Mouse (Mus musculus) forebrain, embryonic 10.5 days (tissue): ENCODE results near the gene Zfp579. TPM values are rescaled to one million over a fixed set of nuclear protein-coding genes. Genes with fewer than 3 reads are reported as not detected.

Source experiments
- DNase-seq: peaks from one replicate; pipeline ENCODE4 v3.0.0-alpha.2; 2017; ENCODE audit warnings: low spot score; ENCODE audit errors: extremely low spot score
- H3K27ac ChIP-seq: fragments of 300-500 bp; sonication (generic); 2 replicates; pipeline ENCODE4 v1.5.1; 2016; ENCODE audit warnings: mild to moderate bottlenecking
- H3K27me3 ChIP-seq: fragments of 300-500 bp; sonication (generic); 2 replicates; pipeline ENCODE4 v1.6.1; 2016; ENCODE audit warnings: mild to moderate bottlenecking; ENCODE audit not compliant: poor library complexity, severe bottlenecking
- H3K36me3 ChIP-seq: fragments of 300-500 bp; sonication (generic); replicated peaks from 2 replicates; pipeline ENCODE4 v1.6.1; 2016; ENCODE audit warnings: mild to moderate bottlenecking, moderate library complexity
- H3K4me1 ChIP-seq: fragments of 300-500 bp; sonication (generic); 2 replicates; pipeline ENCODE4 v1.6.1; 2016
- H3K4me3 ChIP-seq: fragments of 300-500 bp; sonication (generic); 2 replicates; pipeline ENCODE4 v1.5.1; 2016; ENCODE audit warnings: mild to moderate bottlenecking, moderate library complexity
- H3K9me3 ChIP-seq: fragments of 300-500 bp; sonication (generic); 2 replicates; pipeline ENCODE4 v1.6.1; 2016; ENCODE audit warnings: mild to moderate bottlenecking, moderate library complexity
- WGBS: fragments of 180-500 bp; shearing (Covaris S2); methylation state at CpG from one replicate; pipeline ENCODE4 v1.1.7; 2016; 5-methylcytosine and 5-hydroxymethylcytosine counted together
- polyA plus RNA-seq: library from polyadenylated mRNA; unstranded; fragments of >200 nt; fragmentation: Nextera tagmentation; extraction: Ambion mirVana; gene quantifications from 2 replicates; pipeline ENCODE4 v1.2.1, GENCODE M21; 2016

Zfp579 gene
- 27.3 and 28.7 TPM in 2 replicates for polyA plus RNA-seq

GRCm38 (mm10) chr7:4996003-4996895 is at the start of gene Zfp579:
Gene Zfp579 (minus strand): TSS chr7:4996158.
- 6% methylated on average over 23 of the region's 26 CpGs for WGBS
- peak within 1 kb of the TSS; percentile 90 for H3K27ac ChIP-seq

DNA sequence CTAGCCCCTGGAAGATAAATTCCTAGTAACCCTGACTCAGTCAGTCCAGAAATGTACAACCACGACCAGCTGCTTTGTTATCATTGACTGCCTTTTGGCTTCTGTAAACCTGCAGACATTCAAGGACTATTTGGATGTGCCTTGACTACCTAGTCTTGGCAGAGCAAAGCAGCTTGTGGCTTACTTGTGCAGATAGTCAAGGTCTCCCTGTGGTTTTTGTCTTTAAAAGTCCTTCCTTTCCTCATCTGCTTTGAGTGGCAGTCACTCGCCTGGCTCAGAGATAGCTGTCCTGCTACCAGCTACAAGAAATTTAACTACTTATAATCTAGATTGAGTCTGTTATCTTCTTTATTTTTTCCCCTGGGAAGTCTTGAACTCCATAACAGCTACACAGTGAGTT is 49.0 kb upstream of the Zfp579 start:
- DNase-seq: no peak
- H3K27ac ChIP-seq: no peak overlapping the region
- no peaks in the 10 kb centered on the region for H3K4me1 ChIP-seq
- H3K4me3 ChIP-seq: no peak overlapping the region
- H3K9me3 ChIP-seq: no peaks in the 10 kb centered on the region; the same call in 1 of the 2 replicates
- 81% methylated on average over 2 of the region's 2 CpGs for WGBS
- H3K27me3 ChIP-seq: peaks cover 5% of the 10 kb centered on the region; the same call in 1 of the 2 replicates
- peaks cover 13% of the 10 kb centered on the region for H3K36me3 ChIP-seq

More at GRCm38 (mm10) chr7:4996003-4996895, at the start of gene Zfp579:
- Histone ChIP-seq H3K4me1 (peaks cover 38% of the 10 kb centered on the region), H3K4me3 (peak within 1 kb of the TSS; percentile 82), H3K9me3 (peaks cover 28% of the 10 kb centered on the region), H3K27me3 (peaks cover 36% of the 10 kb centered on the region), H3K36me3 (peaks cover 34% of the 10 kb centered on the region)
- peak; percentile 94 for DNase-seq

- Histone ChIP-seq H3K27ac (peak overlapping the region; percentile 98), H3K4me1 (peaks cover 21% of the 10 kb centered on the region), H3K36me3 (peaks cover 39% of the 10 kb centered on the region), H3K4me3 (peak overlapping the region; percentile 76), H3K9me3 (peaks cover 22% of the 10 kb centered on the region), H3K27me3 (no peaks in the 10 kb centered on the region)
- DNase-seq: no peak
- WGBS: 45% methylated on average over 5 of the region's 5 CpGs
Measured at GRCm38 (mm10) chr7:5038940-5039339, 43.0 kb upstream of the Zfp579 start.

GRCm38 (mm10) chr7:5038109-5038732 is 42.3 kb upstream of the Zfp579 start, which contains the start of gene Zfp784:
Gene Zfp784 (minus strand): TSS chr7:5038446.
- Histone ChIP-seq H3K27ac (peak within 1 kb of the TSS; percentile 98), H3K9me3 (peaks cover 29% of the 10 kb centered on the region), H3K27me3 (no peaks in the 10 kb centered on the region), H3K4me1 (peaks cover 21% of the 10 kb centered on the region), H3K36me3 (peaks cover 46% of the 10 kb centered on the region), H3K4me3 (peak within 1 kb of the TSS; percentile 76)
- WGBS: under 1% methylated on average over 48 of the region's 48 CpGs
- peak; percentile 90 for DNase-seq

- Histone ChIP-seq H3K36me3 (peaks cover 53% of the 10 kb centered on the region), H3K4me3 (peak overlapping the region; percentile 76), H3K27ac (peak overlapping the region; percentile 98; the same call in 1 of the 2 replicates), H3K9me3 (peaks cover 34% of the 10 kb centered on the region), H3K4me1 (peaks cover 21% of the 10 kb centered on the region), H3K27me3 (no peaks in the 10 kb centered on the region)
- no peak for DNase-seq
- WGBS: 88% methylated on average over 8 of the region's 8 CpGs
Measured at GRCm38 (mm10) chr7:5037467-5037866, 41.5 kb upstream of the Zfp579 start.

GRCm38 (mm10) chr7:5037026-5037425 is 41.1 kb upstream of the Zfp579 start:
- Histone ChIP-seq H3K9me3 (peaks cover 39% of the 10 kb centered on the region), H3K27me3 (no peaks in the 10 kb centered on the region), H3K27ac (no peak overlapping the region), H3K36me3 (peaks cover 58% of the 10 kb centered on the region), H3K4me1 (peaks cover 21% of the 10 kb centered on the region), H3K4me3 (peak overlapping the region; percentile 76; the same call in 1 of the 2 replicates)
- 94% methylated on average over 7 of the region's 7 CpGs for WGBS
- no peak for DNase-seq

DNA sequence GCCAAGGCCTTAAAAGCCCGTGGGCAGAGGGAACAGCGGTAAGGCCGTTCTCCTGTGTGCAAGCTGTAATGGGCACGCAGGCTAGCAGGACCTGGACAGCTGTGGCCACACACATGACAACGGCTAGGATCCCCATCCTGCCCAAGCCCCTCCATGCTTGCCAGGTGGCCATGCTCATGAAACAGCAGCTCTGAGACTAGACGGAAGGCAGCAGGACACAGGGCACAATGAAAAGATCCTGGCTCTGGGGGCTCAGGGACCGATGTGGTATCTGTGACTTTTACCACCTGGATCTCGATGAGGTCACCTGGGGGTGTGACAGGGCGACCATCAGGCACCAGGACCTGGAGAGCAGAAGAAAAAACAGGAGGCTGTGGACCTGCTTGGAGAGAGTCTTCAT is 40.2 kb upstream of the Zfp579 start:
- Histone ChIP-seq H3K9me3 (peaks cover 47% of the 10 kb centered on the region), H3K4me1 (peaks cover 21% of the 10 kb centered on the region), H3K27ac (no peak overlapping the region), H3K27me3 (no peaks in the 10 kb centered on the region), H3K4me3 (no peak overlapping the region), H3K36me3 (peaks cover 61% of the 10 kb centered on the region)
- 90% methylated on average over 9 of the region's 9 CpGs for WGBS
- DNase-seq: no peak

GRCm38 (mm10) chr7:5035628-5036027 is 39.7 kb upstream of the Zfp579 start:
- 94% methylated on average over 17 of the region's 17 CpGs for WGBS
- Histone ChIP-seq H3K9me3 (peaks cover 53% of the 10 kb centered on the region), H3K27me3 (no peaks in the 10 kb centered on the region), H3K36me3 (peaks cover 63% of the 10 kb centered on the region), H3K4me1 (peaks cover 21% of the 10 kb centered on the region), H3K4me3 (no peak overlapping the region), H3K27ac (no peak overlapping the region)
- DNase-seq: no peak

DNA sequence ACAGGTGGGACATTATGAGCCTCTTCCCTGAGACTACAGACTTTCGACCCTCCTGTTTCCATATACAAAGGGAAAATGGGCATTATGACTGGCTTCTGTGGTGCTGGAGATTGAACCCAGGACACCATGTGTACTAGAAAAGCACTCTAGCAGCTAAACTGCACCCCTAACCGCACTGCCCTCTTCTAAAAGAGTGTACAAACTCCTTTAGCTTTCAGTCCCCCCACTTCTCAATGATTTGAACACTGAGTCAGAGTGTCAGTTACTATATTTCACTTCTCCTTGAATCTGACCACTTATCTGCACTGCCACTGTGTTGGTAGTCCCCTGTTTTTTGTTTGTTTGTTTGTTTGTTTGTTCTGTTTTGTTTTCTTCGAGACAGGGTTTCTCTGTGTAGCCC is 37.9 kb upstream of the Zfp579 start, which contains the start of gene 4632433K11Rik:
Gene 4632433K11Rik, plus strand, starts transcription at position 301 of the 400 bp plus-strand sequence.
- DNase-seq: no peak
- WGBS: 91% methylated on average over 3 of the region's 3 CpGs
- no peaks in the 10 kb centered on the region for H3K27me3 ChIP-seq
- peaks cover 77% of the 10 kb centered on the region for H3K36me3 ChIP-seq
- H3K9me3 ChIP-seq: peaks cover 71% of the 10 kb centered on the region
- H3K4me3 ChIP-seq: no peak within 1 kb of the TSS
- no peak within 1 kb of the TSS for H3K27ac ChIP-seq
- peaks cover 14% of the 10 kb centered on the region for H3K4me1 ChIP-seq

- Histone ChIP-seq H3K9me3 (peaks cover 75% of the 10 kb centered on the region), H3K36me3 (peaks cover 98% of the 10 kb centered on the region), H3K27ac (no peak overlapping the region), H3K27me3 (no peaks in the 10 kb centered on the region), H3K4me1 (no peaks in the 10 kb centered on the region), H3K4me3 (peak overlapping the region; percentile 20; the same call in 1 of the 2 replicates)
- no peak for DNase-seq
- 78% methylated on average over 46 of the region's 46 CpGs for WGBS
Measured at GRCm38 (mm10) chr7:5031496-5031895, 35.5 kb upstream of the Zfp579 start.

GRCm38 (mm10) chr7:5030554-5031275 is 34.8 kb upstream of the Zfp579 start:
- Histone ChIP-seq H3K27me3 (no peaks in the 10 kb centered on the region), H3K36me3 (peaks cover 98% of the 10 kb centered on the region), H3K9me3 (peaks cover 69% of the 10 kb centered on the region), H3K27ac (no peak overlapping the region), H3K4me3 (peak overlapping the region; percentile 20; the same call in 1 of the 2 replicates), H3K4me1 (no peaks in the 10 kb centered on the region)
- no peak for DNase-seq
- WGBS: 83% methylated on average over 63 of the region's 63 CpGs

DNA sequence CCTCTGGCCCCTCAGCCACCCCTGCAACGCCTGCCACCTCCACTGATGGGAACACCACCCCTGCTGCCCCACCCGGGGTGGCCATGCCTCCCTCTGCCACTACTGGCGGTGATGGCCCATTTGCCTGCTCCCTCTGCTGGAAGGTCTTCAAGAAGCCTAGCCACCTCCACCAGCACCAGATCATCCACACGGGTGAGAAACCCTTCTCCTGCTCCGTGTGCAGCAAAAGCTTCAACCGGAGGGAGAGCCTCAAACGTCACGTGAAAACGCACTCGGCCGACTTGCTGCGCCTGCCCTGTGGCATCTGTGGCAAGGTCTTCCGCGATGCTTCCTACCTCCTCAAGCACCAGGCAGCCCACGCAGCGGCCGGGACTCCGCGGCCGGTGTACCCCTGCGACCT is 34.0 kb upstream of the Zfp579 start:
- Histone ChIP-seq H3K36me3 (peaks cover 98% of the 10 kb centered on the region), H3K9me3 (peaks cover 63% of the 10 kb centered on the region), H3K27ac (no peak overlapping the region), H3K4me1 (no peaks in the 10 kb centered on the region), H3K27me3 (no peaks in the 10 kb centered on the region), H3K4me3 (peak overlapping the region; percentile 20)
- 90% methylated on average over 21 of the region's 21 CpGs for WGBS
- no peak for DNase-seq
